Mouse (Mus musculus) inflammation-experienced regulatory T-cells, adult 6 months (primary cell): ENCODE results near the gene Sh3bp2. TPM values are rescaled to one million over a fixed set of nuclear protein-coding genes. Genes with fewer than 3 reads are reported as not detected.
"Not testable (repeated sequence)": the region's sequence is repeated elsewhere in the genome, so short reads cannot be mapped to it uniquely, and the experiment has no call there.

ENCODE experiments used
- ATAC-seq: one replicate; pipeline ENCODE4 v1.8.0; 2017
- polyA plus RNA-seq, 3 experiments: library from polyadenylated mRNA; unstranded; fragments of 100-300 nt; shearing (Covaris generic); gene quantifications; one replicate each; pipeline ENCODE4 v1.2.1; 2017

The Sh3bp2 gene
- polyA plus RNA-seq, 3 experiments from 2014 or later, result 4.0 to 15.0 (median 10.2) TPM

GRCm38 (mm10) chr5:34526477-34526775, 788 bp downstream of the Sh3bp2 start:
- no peak for ATAC-seq

GRCm38 (mm10) chr5:34527352-34527751, 1.7 kb downstream of the Sh3bp2 start:
- ATAC-seq, result no peak

- ATAC-seq, result no peak
Measured at GRCm38 (mm10) chr5:34528724-34529123, 3.1 kb downstream of the Sh3bp2 start.

- no peak for ATAC-seq
Measured at GRCm38 (mm10) chr5:34530116-34530515, 4.5 kb downstream of the Sh3bp2 start.

GRCm38 (mm10) chr5:34530687-34531086, 5.0 kb downstream of the Sh3bp2 start:
- no peak for ATAC-seq

GRCm38 (mm10) chr5:34533066-34533465, 7.4 kb downstream of the Sh3bp2 start:
- no peak for ATAC-seq

DNA sequence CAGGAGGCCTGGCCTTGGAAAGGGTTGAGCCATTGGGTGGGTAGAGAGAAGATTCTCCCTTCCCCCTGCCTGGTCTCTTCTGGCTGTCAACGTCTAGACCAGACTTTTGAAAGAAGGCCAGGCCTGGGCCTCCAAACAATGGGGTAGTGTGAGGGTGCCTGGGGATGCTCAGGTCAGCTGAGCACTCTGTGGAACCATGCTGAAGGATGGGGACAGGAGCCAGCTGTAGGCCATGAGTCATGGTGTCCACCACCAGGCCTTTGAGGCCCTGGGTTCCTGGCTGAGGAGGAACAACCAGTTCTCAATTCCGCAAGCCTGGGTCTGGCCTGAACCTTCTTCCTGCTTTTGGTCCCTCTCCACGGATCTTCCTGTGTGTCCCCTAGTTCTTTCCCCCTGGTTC, 8.2 kb downstream of the Sh3bp2 start:
- no peak for ATAC-seq

GRCm38 (mm10) chr5:34534776-34535581, 9.3 kb downstream of the Sh3bp2 start:
- ATAC-seq, result no peak

GRCm38 (mm10) chr5:34535831-34536230, 10.2 kb downstream of the Sh3bp2 start:
- ATAC-seq, result no peak

GRCm38 (mm10) chr5:34538079-34538478, 12.4 kb downstream of the Sh3bp2 start:
- no peak for ATAC-seq

- peak; percentile 70 for ATAC-seq
Measured at GRCm38 (mm10) chr5:34538527-34538926, 12.9 kb downstream of the Sh3bp2 start.

DNA sequence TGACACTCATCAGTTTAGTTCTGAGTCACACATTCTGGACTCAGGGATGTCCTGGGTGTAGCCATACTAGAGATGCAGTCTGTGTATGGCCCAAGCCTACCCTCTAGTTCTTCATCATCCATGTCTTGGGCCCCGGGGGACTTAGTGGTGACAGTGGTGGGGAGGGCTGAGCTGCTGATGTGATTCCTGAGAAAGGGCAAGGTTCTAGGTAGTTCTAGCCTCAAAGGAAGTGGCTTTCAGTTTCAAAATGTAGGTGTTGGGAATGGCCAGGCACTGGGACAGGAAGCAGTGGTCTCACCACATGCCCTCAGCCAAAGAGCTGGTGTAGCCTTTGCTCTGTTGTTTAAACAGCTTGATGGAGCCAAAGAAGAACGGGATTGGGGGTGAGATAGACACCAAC, 13.5 kb downstream of the Sh3bp2 start:
- ATAC-seq, result no peak

DNA sequence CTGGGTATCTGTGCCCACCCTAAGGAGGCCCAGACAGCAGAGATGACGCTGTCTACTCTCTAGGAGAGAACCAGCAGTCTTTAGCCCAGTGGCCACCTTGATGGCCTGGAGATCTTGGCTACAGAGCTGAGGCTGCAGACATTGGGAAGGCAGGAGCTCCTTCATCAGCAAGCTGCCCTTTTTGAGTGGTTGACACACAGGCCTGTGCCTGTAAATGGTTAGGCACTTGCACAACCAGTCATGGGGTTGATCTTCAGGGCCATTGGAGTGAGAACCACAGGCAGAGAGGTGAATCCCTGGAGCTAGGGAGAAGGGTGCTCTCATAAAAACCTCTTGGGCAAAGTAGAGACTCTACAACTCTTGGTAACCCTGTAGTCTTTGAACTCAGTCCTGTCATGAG, 16.5 kb downstream of the Sh3bp2 start:
- ATAC-seq, result no peak

DNA sequence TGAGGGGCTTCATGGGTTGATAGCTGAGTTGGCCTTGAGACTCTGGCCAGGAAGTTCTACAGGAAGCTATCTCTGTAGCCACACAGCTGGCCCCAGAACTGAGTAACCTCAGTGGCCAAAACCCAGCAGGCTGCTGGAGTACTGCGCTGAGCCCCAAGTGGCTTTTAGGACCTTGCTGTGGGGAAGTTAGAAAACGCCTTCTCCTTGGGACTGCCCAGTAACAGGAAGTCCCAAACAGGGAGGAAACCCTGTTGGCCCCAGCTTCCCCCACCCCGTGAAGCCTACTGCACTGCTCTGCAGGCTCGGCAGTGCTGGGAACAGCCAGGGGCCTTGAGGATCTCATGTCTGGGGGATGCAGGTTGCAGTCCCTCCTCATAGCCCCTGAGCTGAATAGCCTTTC, 17.5 kb downstream of the Sh3bp2 start:
- ATAC-seq, result peak; percentile 30

- no peak for ATAC-seq
Measured at GRCm38 (mm10) chr5:34547410-34547809, 21.8 kb downstream of the Sh3bp2 start.

DNA sequence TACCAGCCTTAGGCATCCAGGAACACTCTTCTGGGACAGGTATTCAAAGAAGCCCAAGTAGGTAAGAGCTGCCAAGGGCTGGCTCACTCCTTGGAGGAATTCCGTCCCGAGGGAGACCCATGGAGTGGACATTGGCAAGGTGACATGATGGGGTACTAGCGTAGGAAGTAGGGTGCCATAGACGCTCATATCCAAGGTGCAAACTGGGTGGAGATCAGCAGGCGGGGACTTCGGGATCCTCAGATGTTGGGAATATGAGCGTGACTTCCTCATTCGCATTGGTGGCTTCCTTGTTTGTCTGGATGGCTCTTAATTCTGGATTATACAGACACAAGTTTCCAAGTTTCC, 23.5 kb downstream of the Sh3bp2 start:
- ATAC-seq, result peak; percentile 7

- peak; percentile 76 for ATAC-seq
Measured at GRCm38 (mm10) chr5:34549483-34550221, 24.0 kb downstream of the Sh3bp2 start.

- ATAC-seq, result peak; percentile 36
Measured at GRCm38 (mm10) chr5:34550251-34550650, 24.6 kb downstream of the Sh3bp2 start.

GRCm38 (mm10) chr5:34551821-34552220, 26.2 kb downstream of the Sh3bp2 start:
- ATAC-seq, result no peak

DNA sequence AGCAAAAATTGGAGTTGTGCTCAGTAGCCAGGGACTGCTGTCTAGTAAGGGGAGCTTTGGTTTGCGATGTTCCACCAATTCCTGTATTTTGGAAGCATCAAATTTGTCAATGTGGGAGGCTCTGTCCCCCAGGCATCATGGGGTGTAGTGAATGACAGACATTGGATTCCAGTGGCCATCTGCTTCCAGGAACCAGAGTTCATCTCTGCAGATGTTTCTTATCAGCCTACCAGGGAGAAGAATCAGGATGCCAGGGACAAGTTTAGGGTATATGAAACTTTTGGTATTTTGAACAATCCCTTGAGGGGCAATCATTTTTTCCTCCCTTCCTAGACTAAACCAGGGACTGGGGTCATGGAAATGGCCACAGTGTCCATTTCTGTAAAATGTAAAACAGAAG, 38.2 kb downstream of the Sh3bp2 start:
- no peak for ATAC-seq

GRCm38 (mm10) chr5:34564291-34564690, 38.7 kb downstream of the Sh3bp2 start:
- no peak for ATAC-seq

- ATAC-seq, result no peak
Measured at GRCm38 (mm10) chr5:34565545-34566283, 40.1 kb downstream of the Sh3bp2 start.

GRCm38 (mm10) chr5:34571551-34571950, 45.9 kb downstream of the Sh3bp2 start:
- ATAC-seq, result no peak

- ATAC-seq, result not testable (repeated sequence)
Measured at GRCm38 (mm10) chr5:34572568-34572967, 46.9 kb downstream of the Sh3bp2 start.
